Mouse (Mus musculus): ENCODE results near the gene Hace1. TPM values are rescaled to one million over a fixed set of nuclear protein-coding genes. Genes with fewer than 3 reads are reported as not detected.

Hace1 gene
- total RNA-seq, 1 experiment from 2014 or later: 11.7 TPM

- no peak for DNase-seq
These were observed 129.2 kb downstream of the Hace1 start for GRCm38 (mm10) chr10:45706849-45707248.

- DNase-seq: no peak
These were observed 133.2 kb downstream of the Hace1 start for GRCm38 (mm10) chr10:45710848-45711247.

- no peak for DNase-seq
These were observed 133.7 kb downstream of the Hace1 start for GRCm38 (mm10) chr10:45711348-45711747.

Small RNA genes within 50 kb of the gene (microRNA-seq; reads per million reads assigned to microRNA genes)
- 0 reads per million in 2 experiments for gene Gm27731

Other genes starting within 250 kb of the Hace1 start
- 0.52 TPM in 1 of 2 replicates, not detected in the other for gene Bves, start 242.1 kb upstream of the Hace1 start, total RNA-seq (2021)
- 0.15 TPM in 1 of 2 replicates, not detected in the other for gene Lin28b, start 91.4 kb upstream of the Hace1 start, total RNA-seq (2021)

All from adrenal gland, postnatal 25 days (tissue).